ENCODE assay signal across 8 mouse cellular contexts in the genomic region with DNA sequence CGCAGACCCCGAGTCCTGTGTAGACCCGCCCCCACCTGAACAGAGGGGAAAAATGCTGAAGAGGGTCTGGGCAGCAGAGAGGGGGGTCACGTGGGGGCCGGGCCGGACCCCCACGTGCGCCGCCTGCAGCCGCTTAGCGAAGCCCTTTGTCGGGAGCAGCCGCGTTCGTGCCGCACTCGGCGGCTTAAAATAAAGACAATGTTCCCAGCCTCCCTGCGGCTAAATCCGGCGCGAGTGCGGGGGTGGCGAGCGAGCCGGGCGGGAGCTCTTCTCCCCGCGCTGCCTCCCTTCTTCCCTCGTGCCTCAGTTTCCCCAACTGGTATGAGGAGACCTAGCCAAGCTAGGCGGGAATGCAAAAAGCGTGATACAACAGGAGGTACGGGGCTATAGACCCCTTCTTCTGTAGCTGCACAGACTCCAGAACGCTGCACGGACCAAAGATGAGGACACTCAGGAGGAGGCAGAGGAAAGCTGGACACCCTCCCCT. TPM values are rescaled to one million over a fixed set of nuclear protein-coding genes. Genes with fewer than 3 reads are reported as not detected.
DNase-seq lines count a peak whose midpoint lies in the region; ATAC-seq and TF ChIP-seq lines count a peak whose summit lies in the region.

No protein-coding gene starts in this region.

- H3K27ac ChIP-seq in embryonic facial prominence, embryonic 11.5 days (replicated peaks; ENCODE audit: low read depth, low read length), result no peak overlapping the region
- H3K27ac ChIP-seq in hindbrain, embryonic 10.5 days, result peak overlapping the region; percentile 83
- H3K27ac ChIP-seq in limb, embryonic 11.5 days (replicated peaks; ENCODE audit: low read depth, low read length), result no peak overlapping the region
- H3K27ac ChIP-seq in olfactory bulb, adult 2 months (ENCODE audit: insufficient read depth, low read depth, low read length), result peak overlapping the region; percentile 98

- H3K9me3 ChIP-seq in embryonic facial prominence, embryonic 11.5 days (replicated peaks; ENCODE audit: control insufficient read depth, low read length), result no peaks in the 10 kb centered on the region
- H3K9me3 ChIP-seq in hindbrain, embryonic 10.5 days, result no peaks in the 10 kb centered on the region
- no peaks in the 10 kb centered on the region for H3K9me3 ChIP-seq in limb, embryonic 11.5 days (ENCODE audit: control insufficient read depth, low read length)

- no peaks in the 10 kb centered on the region for H3K4me1 ChIP-seq in embryonic facial prominence, embryonic 11.5 days (ENCODE audit: control insufficient read depth, insufficient read depth, low read length)
- peaks cover 38% of the 10 kb centered on the region for H3K4me1 ChIP-seq in hindbrain, embryonic 10.5 days (replicated peaks)
- 0 out of 2 replicates have a peak, but pooled peaks cover 2% of the 10 kb centered on the region for H3K4me1 ChIP-seq in limb, embryonic 11.5 days (ENCODE audit: control insufficient read depth, insufficient read depth, low read length)
- H3K4me1 ChIP-seq in olfactory bulb, adult 2 months (ENCODE audit: control insufficient read depth, insufficient read depth, low read length), result peaks cover 34% of the 10 kb centered on the region

- peak; percentile 77 for DNase-seq in layer of hippocampus, adult 11-12 months (ENCODE audit: low spot score)
- DNase-seq in layer of hippocampus, adult 9-10 months (ENCODE audit: low spot score), result no peak
- DNase-seq in embryonic facial prominence, embryonic 11.5 days (ENCODE audit: low spot score), result peak; percentile 68
- DNase-seq in hindbrain, embryonic 10.5 days (ENCODE audit: low spot score), result peak; percentile 60
- peak; percentile 59 for DNase-seq in limb, embryonic 11.5 days (ENCODE audit: low spot score)
- no peak for DNase-seq in gastrocnemius, postnatal 25 days
- no peak for DNase-seq in spleen, adult 18-20 months

- 0 out of 2 replicates have a peak, but pooled peaks have one; percentile 6 for TF ChIP-seq CTCF in olfactory bulb, adult 2 months (IDR thresholded peaks at IDR 0.05; ENCODE audit: insufficient read depth, low read depth, low read length)

- H3K36me3 ChIP-seq in embryonic facial prominence, embryonic 11.5 days (replicated peaks; ENCODE audit: control insufficient read depth, insufficient read depth, low read depth, low read length), result no peaks in the 10 kb centered on the region
- H3K36me3 ChIP-seq in hindbrain, embryonic 10.5 days, result no peaks in the 10 kb centered on the region
- no peaks in the 10 kb centered on the region for H3K36me3 ChIP-seq in limb, embryonic 11.5 days (ENCODE audit: control insufficient read depth, insufficient read depth, low read length)

- ATAC-seq in embryonic facial prominence, embryonic 11.5 days (replicated peaks; ENCODE audit: insufficient number of reproducible peaks, low FRiP score, low TSS enrichment, low read depth), result peak; percentile 61; the same call in 1 of the 2 replicates
- ATAC-seq in limb, embryonic 11.5 days (ENCODE audit: insufficient number of reproducible peaks, low FRiP score, low TSS enrichment, low read depth), result peak; percentile 52; the same call in 1 of the 2 replicates

- 0 out of 2 replicates have a peak, but pooled peaks cover 2% of the 10 kb centered on the region for H3K27me3 ChIP-seq in embryonic facial prominence, embryonic 11.5 days (ENCODE audit: control insufficient read depth, insufficient read depth, low read length)
- peaks cover 38% of the 10 kb centered on the region for H3K27me3 ChIP-seq in hindbrain, embryonic 10.5 days (ENCODE audit: insufficient read depth, poor library complexity, severe bottlenecking)
- no peaks in the 10 kb centered on the region for H3K27me3 ChIP-seq in limb, embryonic 11.5 days (ENCODE audit: control insufficient read depth, insufficient read depth, low read length)

- peak overlapping the region; percentile 73 for H3K9ac ChIP-seq in embryonic facial prominence, embryonic 11.5 days (replicated peaks; ENCODE audit: low read length)
- peak overlapping the region; percentile 68 for H3K9ac ChIP-seq in limb, embryonic 11.5 days (ENCODE audit: low read length)

- H3K4me2 ChIP-seq in embryonic facial prominence, embryonic 11.5 days (ENCODE audit: low read depth, low read length), result peak overlapping the region; percentile 93
- peak overlapping the region; percentile 83 for H3K4me2 ChIP-seq in limb, embryonic 11.5 days (ENCODE audit: low read depth, severe bottlenecking)

- H3K4me3 ChIP-seq in embryonic facial prominence, embryonic 11.5 days (ENCODE audit: low read depth, low read length), result peak overlapping the region; percentile 40
- peak overlapping the region; percentile 58 for H3K4me3 ChIP-seq in hindbrain, embryonic 10.5 days
- H3K4me3 ChIP-seq in limb, embryonic 11.5 days (ENCODE audit: low read depth, low read length), result peak overlapping the region; percentile 29
- H3K4me3 ChIP-seq in olfactory bulb, adult 2 months (ENCODE audit: insufficient read depth, low read depth, low read length), result peak overlapping the region; percentile 52

- 0% methylated on average over 35 of the region's 35 CpGs for WGBS in embryonic facial prominence, embryonic 11.5 days
- WGBS in hindbrain, embryonic 10.5 days, result under 1% methylated on average over 35 of the region's 35 CpGs
- WGBS in limb, embryonic 11.5 days, result 1% methylated on average over 35 of the region's 35 CpGs
- under 1% methylated on average over 35 of the region's 35 CpGs for WGBS in olfactory bulb, adult 2 months

- TF ChIP-seq POLR2A in olfactory bulb, adult 2 months (IDR thresholded peaks at IDR 0.05; ENCODE audit: insufficient read depth, low read depth, low read length), result no peak

RNA-seq across cellular contexts. Expression of a gene that starts 1.7 kb away (rescaled TPM):
- polyA plus RNA-seq in embryonic facial prominence, embryonic 11.5 days (2014; fragmentation: Nextera tagmentation; extraction: Ambion mirVana), result 0.06 and 0.08 TPM in 2 replicates
- polyA plus RNA-seq in hindbrain, embryonic 10.5 days (2016; fragmentation: Nextera tagmentation; extraction: Ambion mirVana), result 0.05 TPM in 2 replicates
- 0.15 and 0.27 TPM in 2 replicates for polyA plus RNA-seq in limb, embryonic 11.5 days (2014; fragmentation: Nextera tagmentation; extraction: Ambion mirVana)
- not detected in 2 replicates for polyA plus RNA-seq in olfactory bulb, adult 2 months (2012; ENCODE audit: insufficient read depth, insufficient read length, low replicate concordance, missing spikeins)
- total RNA-seq in gastrocnemius, postnatal 25 days (2021), result not detected

RNA-seq across cellular contexts. Expression of a gene that starts 44.0 kb away (rescaled TPM):
- 0.10 and 0.29 TPM in 2 replicates for polyA plus RNA-seq in embryonic facial prominence, embryonic 11.5 days (2014; fragmentation: Nextera tagmentation; extraction: Ambion mirVana)
- polyA plus RNA-seq in hindbrain, embryonic 10.5 days (2016; fragmentation: Nextera tagmentation; extraction: Ambion mirVana), result 0.14 and 0.16 TPM in 2 replicates
- polyA plus RNA-seq in limb, embryonic 11.5 days (2014; fragmentation: Nextera tagmentation; extraction: Ambion mirVana), result not detected in 2 replicates
- not detected in 2 replicates for polyA plus RNA-seq in olfactory bulb, adult 2 months (2012; ENCODE audit: insufficient read depth, insufficient read length, low replicate concordance, missing spikeins)
- not detected for total RNA-seq in gastrocnemius, postnatal 25 days (2021)

Comparison
In these comparisons a context has a peak if more than half of its experiments do, and no peak if none do; other contexts are left out.
1. DNase-seq: peak in layer of hippocampus, adult 11-12 months (single experiment), embryonic facial prominence, embryonic 11.5 days (single experiment), hindbrain, embryonic 10.5 days (single experiment) and limb, embryonic 11.5 days (single experiment); none in layer of hippocampus, adult 9-10 months (single experiment), gastrocnemius, postnatal 25 days (single experiment) and spleen, adult 18-20 months (0 of 2).
2. H3K27ac ChIP-seq: peak in hindbrain, embryonic 10.5 days (single experiment) and olfactory bulb, adult 2 months (single experiment); none in embryonic facial prominence, embryonic 11.5 days (single experiment) and limb, embryonic 11.5 days (single experiment).
3. Peak in every context shown above with its lines, with median percentiles within 50 percentile points of each other: H3K4me3 ChIP-seq.